Mouse (Mus musculus) testis, adult 2 months (tissue): ENCODE data around the gene Ulk3.

ENCODE experiments used
- CTCF ChIP-seq: fragments of 200-500 bp; IDR thresholded peaks from 2 replicates; pipeline ENCODE4 v1.5.1; 2012; ENCODE audit warnings: low read depth, mild to moderate bottlenecking, inconsistent platforms, low read length, moderate library complexity; ENCODE audit not compliant: control insufficient read depth, insufficient read depth, insufficient replicate concordance
- POLR2A ChIP-seq: fragments of 200-500 bp; IDR thresholded peaks from 2 replicates; pipeline ENCODE4 v1.6.1; 2012; ENCODE audit warnings: low read depth, mild to moderate bottlenecking, inconsistent platforms, low read length, moderate library complexity; ENCODE audit not compliant: control insufficient read depth

DNA sequence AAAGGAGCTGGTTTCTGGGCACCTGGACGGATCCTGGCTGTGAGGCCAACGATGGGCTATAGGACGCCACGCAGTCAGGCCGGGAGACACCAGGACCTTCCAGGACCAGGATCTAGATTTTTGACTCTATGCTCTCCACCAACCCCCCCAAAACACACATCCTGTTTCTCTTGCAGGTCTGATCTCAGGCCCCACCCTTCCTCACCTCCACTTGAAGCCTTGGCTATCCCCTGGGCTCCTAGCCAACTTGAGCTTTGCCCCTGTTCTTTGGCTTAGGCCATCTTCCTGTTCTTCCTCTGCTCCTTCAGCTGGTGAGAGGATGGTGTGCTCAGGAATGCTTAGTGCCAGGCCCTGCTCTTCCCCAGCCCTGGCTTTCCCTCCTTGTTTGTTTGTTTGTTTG, 31.4 kb downstream of the Ulk3 start, which contains the start of gene Lman1l:
- no peak for TF ChIP-seq CTCF
- TF ChIP-seq POLR2A, result no peak
